Mouse (Mus musculus): ENCODE results near the gene Phc1.

Gene Phc1

GRCm38 (mm10) chr6:122339047-122339647, 1.2 kb downstream of the Phc1 start:
- DNase-seq (ENCODE audit: low spot score in 2 of 2) = peak; percentile 71 to 76

- DNase-seq (ENCODE audit: low spot score in 2 of 2) = no peak
These were observed 2.8 kb downstream of the Phc1 start for GRCm38 (mm10) chr6:122337546-122337945.

GRCm38 (mm10) chr6:122334786-122335340, 5.5 kb downstream of the Phc1 start:
- DNase-seq (ENCODE audit: low spot score in 2 of 2) = no peak

GRCm38 (mm10) chr6:122333081-122333612, 7.2 kb downstream of the Phc1 start:
- no peak for DNase-seq (ENCODE audit: low spot score in 2 of 2)

GRCm38 (mm10) chr6:122325361-122325975, 14.9 kb downstream of the Phc1 start:
- no peak for DNase-seq (ENCODE audit: low spot score in 2 of 2)

GRCm38 (mm10) chr6:122318726-122319125, 21.6 kb downstream of the Phc1 start:
- no peak for DNase-seq (ENCODE audit: low spot score in 2 of 2)

GRCm38 (mm10) chr6:122310187-122310820, 30.1 kb downstream of the Phc1 start:
- DNase-seq (ENCODE audit: low spot score in 2 of 2) = no peak

- DNase-seq (ENCODE audit: low spot score in 2 of 2) = no peak
These were observed 30.9 kb downstream of the Phc1 start for GRCm38 (mm10) chr6:122309446-122309960.

GRCm38 (mm10) chr6:122308505-122309393, 31.6 kb downstream of the Phc1 start, which contains the start of gene M6pr:
M6pr (plus strand) TSS chr6:122308720.
- peak; percentile 97 to 99 for DNase-seq (ENCODE audit: low spot score in 2 of 2)

GRCm38 (mm10) chr6:122308136-122308504, 32.2 kb downstream of the Phc1 start:
- peak in 1 of 2 experiments; percentile 10 for DNase-seq (ENCODE audit: low spot score in 2 of 2)

- no peak for DNase-seq (ENCODE audit: low spot score in 2 of 2)
These were observed 33.7 kb downstream of the Phc1 start for GRCm38 (mm10) chr6:122306707-122307106.

- DNase-seq (ENCODE audit: low spot score in 2 of 2) = no peak
These were observed 35.4 kb downstream of the Phc1 start for GRCm38 (mm10) chr6:122304790-122305555.

- DNase-seq (ENCODE audit: low spot score in 2 of 2) = peak; percentile 75 to 83
These were observed 36.0 kb downstream of the Phc1 start for GRCm38 (mm10) chr6:122304355-122304754.

- DNase-seq (ENCODE audit: low spot score in 2 of 2) = no peak
These were observed 36.8 kb downstream of the Phc1 start for GRCm38 (mm10) chr6:122303526-122303925.

- no peak for DNase-seq (ENCODE audit: low spot score in 2 of 2)
These were observed 37.7 kb downstream of the Phc1 start for GRCm38 (mm10) chr6:122302661-122303060.

- DNase-seq (ENCODE audit: low spot score in 2 of 2) = no peak
These were observed 38.2 kb downstream of the Phc1 start for GRCm38 (mm10) chr6:122302121-122302520.

- no peak for DNase-seq (ENCODE audit: low spot score in 2 of 2)
These were observed 40.7 kb downstream of the Phc1 start for GRCm38 (mm10) chr6:122299621-122300133.

GRCm38 (mm10) chr6:122298223-122298609, 42.1 kb downstream of the Phc1 start:
- DNase-seq (ENCODE audit: low spot score in 2 of 2) = no peak

GRCm38 (mm10) chr6:122297279-122298222, 42.8 kb downstream of the Phc1 start:
- peak in 1 of 2 experiments; percentile 12 for DNase-seq (ENCODE audit: low spot score in 2 of 2)
